Mouse (Mus musculus) olfactory bulb, adult 2 months (tissue): ENCODE results near the gene Gpbar1. TPM values are rescaled to one million over a fixed set of nuclear protein-coding genes. Genes with fewer than 3 reads are reported as not detected.
"Not testable (repeated sequence)": the region's sequence is repeated elsewhere in the genome, so short reads cannot be mapped to it uniquely, and the experiment has no call there.

ENCODE experiments used
- H3K27ac ChIP-seq: fragments of 200-500 bp; 2 replicates; pipeline ENCODE4 v1.5.1; 2012; ENCODE audit warnings: low read depth, low read length; ENCODE audit not compliant: insufficient read depth
- H3K4me1 ChIP-seq: fragments of 200-500 bp; 2 replicates; pipeline ENCODE4 v1.6.1; 2012; ENCODE audit warnings: low read length; ENCODE audit not compliant: control insufficient read depth, insufficient read depth
- H3K4me3 ChIP-seq: fragments of 200-500 bp; 2 replicates; pipeline ENCODE4 v1.5.1; 2012; ENCODE audit warnings: mild to moderate bottlenecking, low read depth, low read length, moderate library complexity; ENCODE audit not compliant: insufficient read depth
- CTCF ChIP-seq: fragments of 200-500 bp; IDR thresholded peaks from 2 replicates; pipeline ENCODE4 v1.5.1; 2012; ENCODE audit warnings: low read depth, mild to moderate bottlenecking, low read length, moderate library complexity; ENCODE audit not compliant: insufficient read depth
- POLR2A ChIP-seq: fragments of 200-500 bp; IDR thresholded peaks from 2 replicates; pipeline ENCODE4 v1.6.1; 2012; ENCODE audit warnings: mild to moderate bottlenecking, low read depth, low read length, moderate library complexity; ENCODE audit not compliant: insufficient read depth
- WGBS: fragments of 180-500 bp; shearing (Covaris S2); methylation state at CpG from one replicate; pipeline ENCODE4 v1.1.7; 2018; 5-methylcytosine and 5-hydroxymethylcytosine counted together
- polyA plus RNA-seq: library from polyadenylated mRNA; stranded (reverse); fragments of >200 nt; gene quantifications from 2 replicates; pipeline ENCODE4 v1.2.4, GENCODE M21; 2012; ENCODE audit warnings: low replicate concordance; ENCODE audit not compliant: missing spikeins, insufficient read depth, insufficient read length

Gpbar1 gene
- polyA plus RNA-seq, 1 experiment = not detected

GRCm38 (mm10) chr1:74282896-74283625 lies 4.7 kb downstream of the Gpbar1 start:
- TF ChIP-seq CTCF = no peak
- no peak for TF ChIP-seq POLR2A
- Histone ChIP-seq H3K4me1 (peaks cover 22% of the 10 kb centered on the region), H3K4me3 (no peak overlapping the region), H3K27ac (no peak overlapping the region)
- 78% methylated on average over 10 of the region's 10 CpGs for WGBS

- TF ChIP-seq POLR2A = no peak
- no peak for TF ChIP-seq CTCF
- Histone ChIP-seq H3K4me1 (peaks cover 27% of the 10 kb centered on the region), H3K4me3 (peak overlapping the region; percentile 85), H3K27ac (no peak overlapping the region)
- WGBS = 11% methylated on average over 15 of the region's 15 CpGs
These were observed 5.5 kb downstream of the Gpbar1 start for GRCm38 (mm10) chr1:74283686-74284463.

GRCm38 (mm10) chr1:74284543-74285160 lies 6.3 kb downstream of the Gpbar1 start, which contains the start of the genes Aamp and Pnkd:
TSS of gene Aamp (minus strand) at chr1:74284738.
TSS of gene Pnkd (plus strand) at chr1:74284930.
- peak within 1 kb of the TSS; percentile 39; the same call in 1 of the 2 replicates for H3K27ac ChIP-seq
- peak within 1 kb of the TSS; percentile 85 for H3K4me3 ChIP-seq
- TF ChIP-seq CTCF (0 out of 2 replicates have a peak, but pooled peaks have one; percentile 5), POLR2A (peak; percentile 67)
- under 1% methylated on average over 56 of the region's 56 CpGs for WGBS
- peaks cover 27% of the 10 kb centered on the region for H3K4me1 ChIP-seq

GRCm38 (mm10) chr1:74285212-74286010 lies 7.1 kb downstream of the Gpbar1 start:
- Histone ChIP-seq H3K4me3 (peak overlapping the region; percentile 78), H3K27ac (peak overlapping the region; percentile 39; the same call in 1 of the 2 replicates), H3K4me1 (peaks cover 31% of the 10 kb centered on the region)
- TF ChIP-seq POLR2A = no peak
- TF ChIP-seq CTCF = no peak
- WGBS = 2% methylated on average over 23 of the region's 23 CpGs

GRCm38 (mm10) chr1:74286869-74287607 lies 8.7 kb downstream of the Gpbar1 start:
- TF ChIP-seq CTCF = 0 out of 2 replicates have a peak, but pooled peaks have one; percentile 22
- H3K4me1 ChIP-seq = peaks cover 35% of the 10 kb centered on the region
- H3K4me3 ChIP-seq, H3K27ac ChIP-seq: not testable (repeated sequence)
- 51% methylated on average over 15 of the region's 17 CpGs for WGBS

- TF ChIP-seq POLR2A (no peak), CTCF (no peak)
- Histone ChIP-seq H3K4me1 (peaks cover 37% of the 10 kb centered on the region), H3K4me3 (no peak overlapping the region), H3K27ac (no peak overlapping the region)
- WGBS = 75% methylated on average over 4 of the region's 4 CpGs
These were observed 10.0 kb downstream of the Gpbar1 start for GRCm38 (mm10) chr1:74288327-74288726.

GRCm38 (mm10) chr1:74289248-74289647 lies 10.9 kb downstream of the Gpbar1 start:
- Histone ChIP-seq H3K4me3 (no peak overlapping the region), H3K27ac (no peak overlapping the region), H3K4me1 (peaks cover 32% of the 10 kb centered on the region)
- WGBS = 89% methylated on average over 9 of the region's 9 CpGs
- no peak for TF ChIP-seq POLR2A
- TF ChIP-seq CTCF = no peak

GRCm38 (mm10) chr1:74289740-74290139 lies 11.4 kb downstream of the Gpbar1 start:
- Histone ChIP-seq H3K4me3 (no peak overlapping the region), H3K4me1 (peaks cover 32% of the 10 kb centered on the region), H3K27ac (no peak overlapping the region)
- TF ChIP-seq POLR2A (no peak), CTCF (no peak)
- WGBS = 72% methylated on average over 2 of the region's 2 CpGs
